Mouse (Mus musculus) macrophage (primary cell): ENCODE measurements around the gene Snx22. TPM values are rescaled to one million over a fixed set of nuclear protein-coding genes. Genes with fewer than 3 reads are reported as not detected.

Experiments
- polyA plus RNA-seq: library from polyadenylated mRNA; stranded (reverse); fragments of 250-400 nt; gene quantifications from 3 replicates; pipeline ENCODE4 v1.2.4, GENCODE M21; 2018; ENCODE audit warnings: inconsistent platforms

The Snx22 gene
- polyA plus RNA-seq, 1 experiment from 2014 or later, result 1.3 TPM

Other genes with a start within 250 kb of the Snx22 start
- gene Zfp609, start 242.2 kb downstream of the Snx22 start, polyA plus RNA-seq, result 4.6 to 7.8 TPM (median 6.3 TPM) in 3 replicates
- gene Pclaf, start 179.5 kb downstream of the Snx22 start, polyA plus RNA-seq, result 0.56 to 25.5 TPM (median 11.5 TPM) in 3 replicates
- gene Trip4, start 160.9 kb downstream of the Snx22 start, polyA plus RNA-seq, result 19.6 to 23.6 TPM (median 21.8 TPM) in 3 replicates
- 9.3 to 10.5 TPM (median 9.7 TPM) in 3 replicates for gene Csnk1g1, start 160.8 kb downstream of the Snx22 start, polyA plus RNA-seq
- 289 to 501 TPM (median 407 TPM) in 3 replicates for gene Ppib, start 9.5 kb downstream of the Snx22 start, polyA plus RNA-seq
- gene Snx1, start 56.9 kb upstream of the Snx22 start, polyA plus RNA-seq, result 126 to 191 TPM (median 168 TPM) in 3 replicates
- gene Ciao2a, start 56.9 kb upstream of the Snx22 start, polyA plus RNA-seq, result 103 to 211 TPM (median 123 TPM) in 3 replicates
- gene Dapk2, start 88.5 kb upstream of the Snx22 start, polyA plus RNA-seq, result 0.07 TPM in 1 of 3 replicates, not detected in the others